Mouse (Mus musculus) midbrain, postnatal 0 days (tissue): ENCODE results near the gene Prkar2a. TPM values are rescaled to one million over a fixed set of nuclear protein-coding genes. Genes with fewer than 3 reads are reported as not detected.
A peak's percentile ranks its signal among the peaks of the same experiment; 100 is the strongest.

Source experiments
- ATAC-seq: fragments of 200-750 bp; cut with Nextera tagmentation; 2 replicates; pipeline ENCODE4 v1.8.0; 2017; ENCODE audit warnings: moderate number of reproducible peaks, mild to moderate bottlenecking, moderate TSS enrichment, moderate library complexity; ENCODE audit not compliant: low FRiP score
- DNase-seq: peaks from one replicate; pipeline ENCODE4 v3.0.0-alpha.2; 2015; ENCODE audit warnings: low spot score
- H3K27ac ChIP-seq: fragments of 300-500 bp; sonication (generic); 2 replicates; pipeline ENCODE4 v1.5.1; 2014; ENCODE audit warnings: low read depth, mild to moderate bottlenecking, low read length, mixed read lengths
- H3K27me3 ChIP-seq: fragments of 300-500 bp; sonication (generic); 2 replicates; pipeline ENCODE4 v1.6.1; 2014; ENCODE audit warnings: low read length, control low read depth, mixed read lengths; ENCODE audit not compliant: insufficient read depth
- H3K36me3 ChIP-seq: fragments of 300-500 bp; sonication (generic); 2 replicates; pipeline ENCODE4 v1.6.1; 2014; ENCODE audit warnings: low read length, control low read depth, mixed read lengths; ENCODE audit not compliant: insufficient read depth
- H3K4me1 ChIP-seq: fragments of 300-500 bp; sonication (generic); 2 replicates; pipeline ENCODE4 v1.6.1; 2014; ENCODE audit warnings: mild to moderate bottlenecking, control low read depth, antibody characterized with exemption, low read length, mixed read lengths; ENCODE audit not compliant: insufficient read depth
- H3K4me2 ChIP-seq: fragments of 300-500 bp; sonication (generic); 2 replicates; pipeline ENCODE4 v1.6.1; 2014; ENCODE audit warnings: low read depth, mild to moderate bottlenecking, low read length, mixed read lengths; ENCODE audit not compliant: poor library complexity, severe bottlenecking
- H3K4me3 ChIP-seq: fragments of 300-500 bp; sonication (generic); 2 replicates; pipeline ENCODE4 v1.5.1; 2014; ENCODE audit warnings: low read depth, mild to moderate bottlenecking, low read length, moderate library complexity
- H3K9ac ChIP-seq: fragments of 300-500 bp; sonication (generic); replicated peaks from 2 replicates; pipeline ENCODE4 v1.6.1; 2014; ENCODE audit warnings: mild to moderate bottlenecking, low read length, moderate library complexity, mixed read lengths; ENCODE audit not compliant: poor library complexity, severe bottlenecking
- H3K9me3 ChIP-seq: fragments of 300-500 bp; sonication (generic); 2 replicates; pipeline ENCODE4 v1.6.1; 2016; ENCODE audit warnings: low read length, control low read depth
- CTCF ChIP-seq: IDR thresholded peaks from 2 replicates; pipeline ENCODE4 v1.5.1; 2016; ENCODE audit warnings: antibody characterized with exemption, mild to moderate bottlenecking
- WGBS: fragments of 180-500 bp; shearing (Covaris S2); extraction: QIAGEN DNeasy Blood & Tissue Kit; methylation state at CpG from one replicate; pipeline ENCODE4 v1.1.7; 2014; 5-methylcytosine and 5-hydroxymethylcytosine counted together
- microRNA-seq: library from miRNA; unstranded; fragments of <30 nt; microRNA quantifications from one replicate; pipeline ENCODE4, GENCODE M21; 2016; ENCODE audit warnings: borderline number of aligned reads
- polyA plus RNA-seq: library from polyadenylated mRNA; unstranded; fragments of >200 nt; fragmentation: Nextera tagmentation; extraction: Ambion mirVana; gene quantifications from 2 replicates; pipeline ENCODE4 v1.2.1, GENCODE M21; 2015
- total RNA-seq: library from RNA; depleted of rRNA; stranded (reverse); fragments of >200 nt; gene quantifications from 2 replicates; pipeline ENCODE4 v1.2.3, GENCODE M21; 2014; rRNA removed

The Prkar2a gene
- total and polyA plus RNA-seq, 2 experiments from 2014 or later, result 49.7 to 107 TPM

DNA sequence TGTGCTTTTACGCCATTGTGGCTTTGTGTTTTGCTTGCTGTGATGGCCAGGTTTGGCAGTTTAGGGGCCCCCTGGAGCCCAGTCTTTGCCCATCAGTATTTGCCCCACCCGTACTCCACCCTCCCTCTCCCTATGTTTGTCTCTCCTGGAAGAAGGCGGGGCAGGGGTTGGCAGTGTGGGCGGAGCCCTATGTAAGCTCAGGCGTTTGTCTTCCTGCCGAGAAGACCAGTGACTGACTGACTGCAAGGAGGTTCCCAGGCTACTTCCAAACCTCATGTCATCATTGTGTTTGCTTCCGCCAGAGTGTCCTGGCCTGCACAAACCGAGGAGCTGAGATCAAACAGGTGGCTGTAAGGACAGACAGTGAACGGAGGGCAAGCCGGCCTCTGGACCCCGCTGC is 106.6 kb downstream of the Prkar2a start:
- Histone ChIP-seq H3K4me2 (no peak overlapping the region), H3K27me3 (no peaks in the 10 kb centered on the region), H3K9ac (no peak overlapping the region), H3K9me3 (no peaks in the 10 kb centered on the region), H3K36me3 (peaks cover 34% of the 10 kb centered on the region), H3K4me3 (no peak overlapping the region), H3K27ac (no peak overlapping the region), H3K4me1 (peaks cover 8% of the 10 kb centered on the region)
- no peak for ATAC-seq
- 33% methylated on average over 11 of the region's 11 CpGs for WGBS
- DNase-seq, result no peak
- TF ChIP-seq CTCF, result no peak

DNA sequence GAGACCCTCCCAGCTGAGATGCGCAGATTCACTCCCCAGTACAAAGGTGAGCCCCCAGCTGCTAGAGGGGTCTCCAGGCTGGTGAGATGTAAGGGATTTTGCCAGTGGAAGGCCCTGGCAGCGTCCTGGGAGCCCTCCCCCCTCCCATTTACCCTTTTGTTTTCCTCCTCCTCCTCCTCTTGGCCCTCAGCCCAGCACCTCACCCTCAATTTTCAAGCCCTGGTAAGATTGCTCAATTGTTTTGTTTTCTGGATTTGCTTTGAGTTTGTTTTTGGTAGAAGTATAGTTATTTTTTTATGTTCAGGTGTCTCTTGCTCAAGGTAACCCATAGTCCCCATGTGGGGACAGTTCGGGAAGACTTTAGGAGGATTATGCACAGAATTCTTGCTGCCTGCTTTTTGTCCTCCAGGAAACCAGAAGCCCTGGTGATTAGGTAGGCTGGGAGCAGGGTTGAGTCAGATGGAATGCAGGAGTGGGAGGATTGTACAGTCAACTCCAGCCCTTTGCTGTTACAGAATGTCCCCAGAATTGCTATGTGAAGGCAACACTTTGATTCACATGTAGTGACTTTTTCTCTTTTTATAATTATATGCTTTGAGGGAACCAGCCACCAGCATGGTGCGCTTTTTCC is 107.4 kb downstream of the Prkar2a start:
- no peak for TF ChIP-seq CTCF
- Histone ChIP-seq H3K4me3 (no peak overlapping the region), H3K9me3 (no peaks in the 10 kb centered on the region), H3K27ac (no peak overlapping the region), H3K4me1 (peaks cover 8% of the 10 kb centered on the region), H3K36me3 (peaks cover 38% of the 10 kb centered on the region), H3K27me3 (no peaks in the 10 kb centered on the region), H3K4me2 (no peak overlapping the region), H3K9ac (no peak overlapping the region)
- WGBS, result 55% methylated on average over 4 of the region's 4 CpGs
- no peak for DNase-seq
- no peak for ATAC-seq

- Histone ChIP-seq H3K4me2 (no peak overlapping the region), H3K4me1 (no peaks in the 10 kb centered on the region; the same call in 1 of the 2 replicates), H3K36me3 (peaks cover 43% of the 10 kb centered on the region), H3K27me3 (no peaks in the 10 kb centered on the region), H3K4me3 (no peak overlapping the region), H3K27ac (no peak overlapping the region), H3K9me3 (no peaks in the 10 kb centered on the region), H3K9ac (no peak overlapping the region)
- ATAC-seq (no peak), DNase-seq (no peak)
- TF ChIP-seq CTCF, result no peak
- 82% methylated on average over 7 of the region's 7 CpGs for WGBS
These were observed 108.4 kb downstream of the Prkar2a start for GRCm38 (mm10) chr9:108797477-108797876.

DNA sequence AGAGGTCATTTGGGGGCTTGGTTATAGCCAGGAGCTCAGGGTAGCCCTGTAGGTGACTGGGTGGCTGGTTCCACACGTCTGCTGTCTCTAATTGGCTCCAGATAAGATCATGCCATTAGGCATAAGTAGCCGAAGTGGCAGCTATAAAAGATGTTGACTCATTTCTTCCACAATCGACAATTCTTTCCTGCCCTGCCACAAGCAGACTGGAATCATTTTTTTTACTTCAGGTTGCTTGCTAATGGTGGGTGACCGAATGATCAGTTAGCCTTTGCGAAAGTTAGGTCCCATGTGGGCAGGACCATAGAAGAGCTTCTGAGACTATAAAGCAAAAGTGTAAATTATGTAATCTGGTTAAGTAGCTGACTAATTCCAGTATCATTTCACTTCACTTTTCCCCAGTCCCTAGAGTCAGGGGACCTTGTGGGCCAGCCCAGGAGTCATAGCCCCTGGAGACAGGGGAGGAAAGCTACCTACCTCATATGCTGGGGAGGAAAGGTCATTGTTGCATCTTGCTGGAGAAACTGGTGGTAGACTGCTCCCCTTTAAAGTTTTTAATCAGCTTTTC is 109.5 kb downstream of the Prkar2a start:
- Histone ChIP-seq H3K27me3 (no peaks in the 10 kb centered on the region), H3K9ac (no peak overlapping the region), H3K27ac (no peak overlapping the region), H3K4me1 (no peaks in the 10 kb centered on the region), H3K4me3 (no peak overlapping the region), H3K36me3 (peaks cover 43% of the 10 kb centered on the region), H3K4me2 (no peak overlapping the region), H3K9me3 (no peaks in the 10 kb centered on the region)
- DNase-seq (no peak), ATAC-seq (no peak)
- 87% methylated on average over 5 of the region's 5 CpGs for WGBS
- no peak for TF ChIP-seq CTCF

DNA sequence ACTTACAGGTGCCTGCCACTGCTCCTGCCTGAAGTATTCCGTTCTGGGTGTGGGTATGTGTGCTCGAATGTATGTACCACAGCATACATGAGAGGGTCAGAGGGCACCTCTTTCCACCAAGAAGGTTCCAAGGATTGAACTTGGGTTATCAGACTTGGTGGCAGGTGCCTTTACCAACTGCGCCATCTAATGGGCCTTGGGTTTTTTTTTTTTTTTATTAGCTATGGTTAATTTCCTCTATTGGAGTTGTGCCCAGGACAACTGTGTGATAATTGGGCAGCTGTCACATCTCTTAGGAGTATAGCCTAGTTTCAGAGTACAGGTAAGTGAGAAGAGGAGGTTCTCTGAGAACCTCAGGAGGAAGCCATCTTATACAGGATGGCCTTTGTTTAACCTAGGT is 110.5 kb downstream of the Prkar2a start:
- no peaks in the 10 kb centered on the region for H3K4me1 ChIP-seq
- peaks cover 48% of the 10 kb centered on the region for H3K36me3 ChIP-seq
- WGBS, result 89% methylated on average over 3 of the region's 3 CpGs
- no peak overlapping the region for H3K27ac ChIP-seq
- H3K4me3 ChIP-seq, result no peak overlapping the region
- no peak overlapping the region for H3K9ac ChIP-seq
- no peak overlapping the region for H3K4me2 ChIP-seq
- ATAC-seq, result no peak
- no peak for TF ChIP-seq CTCF
- peak; percentile 40 for DNase-seq
- no peaks in the 10 kb centered on the region for H3K27me3 ChIP-seq
- H3K9me3 ChIP-seq, result no peaks in the 10 kb centered on the region

Small RNAs within 50 kb of the gene (microRNA-seq; reads per million reads assigned to microRNA genes)
- not detected for gene Gm26298

Other genes starting within 250 kb of the Prkar2a start
- 37.3 and 39.8 TPM in 2 replicates for gene Ccdc71, start 228.8 kb upstream of the Prkar2a start, total RNA-seq
- 56.8 and 61.2 TPM in 2 replicates for gene Ccdc71, start 228.8 kb upstream of the Prkar2a start, polyA plus RNA-seq
- gene Klhdc8b, start 227.7 kb upstream of the Prkar2a start, total RNA-seq, result 82.4 and 86.3 TPM in 2 replicates
- gene Klhdc8b, start 227.7 kb upstream of the Prkar2a start, polyA plus RNA-seq, result 56.1 and 59.2 TPM in 2 replicates
- gene Lamb2, start 209.6 kb upstream of the Prkar2a start, total RNA-seq, result 56.5 and 169 TPM in 2 replicates
- gene Lamb2, start 209.6 kb upstream of the Prkar2a start, polyA plus RNA-seq, result 15.8 and 18.5 TPM in 2 replicates
- 86.5 and 113 TPM in 2 replicates for gene Usp19, start 198.7 kb upstream of the Prkar2a start, total RNA-seq
- gene Usp19, start 198.7 kb upstream of the Prkar2a start, polyA plus RNA-seq, result 48.2 and 50.7 TPM in 2 replicates
- gene Qars, start 181.6 kb upstream of the Prkar2a start, total RNA-seq, result 107 and 146 TPM in 2 replicates
- gene Qars, start 181.6 kb upstream of the Prkar2a start, polyA plus RNA-seq, result 62.0 and 62.6 TPM in 2 replicates
- 240 and 284 TPM in 2 replicates for gene Qrich1, start 172.5 kb upstream of the Prkar2a start, total RNA-seq
- 103 and 109 TPM in 2 replicates for gene Qrich1, start 172.5 kb upstream of the Prkar2a start, polyA plus RNA-seq
- 81.3 and 81.7 TPM in 2 replicates for gene Impdh2, start 129.0 kb upstream of the Prkar2a start, total RNA-seq
- 93.7 and 96.6 TPM in 2 replicates for gene Impdh2, start 129.0 kb upstream of the Prkar2a start, polyA plus RNA-seq
- 56.9 and 62.9 TPM in 2 replicates for gene Ndufaf3, start 121.9 kb upstream of the Prkar2a start, total RNA-seq
- gene Ndufaf3, start 121.9 kb upstream of the Prkar2a start, polyA plus RNA-seq, result 93.1 and 93.8 TPM in 2 replicates
- 98.3 and 119 TPM in 2 replicates for gene Dalrd3, start 119.4 kb upstream of the Prkar2a start, total RNA-seq
- 310 and 313 TPM in 2 replicates for gene Dalrd3, start 119.4 kb upstream of the Prkar2a start, polyA plus RNA-seq
- gene Wdr6, start 110.6 kb upstream of the Prkar2a start, total RNA-seq, result 610 and 628 TPM in 2 replicates
- gene Wdr6, start 110.6 kb upstream of the Prkar2a start, polyA plus RNA-seq, result 378 and 391 TPM in 2 replicates
- gene P4htm, start 91.6 kb upstream of the Prkar2a start, total RNA-seq, result 51.7 and 65.8 TPM in 2 replicates
- 48.7 and 53.5 TPM in 2 replicates for gene P4htm, start 91.6 kb upstream of the Prkar2a start, polyA plus RNA-seq
- 43.1 and 61.9 TPM in 2 replicates for gene Arih2, start 39.9 kb upstream of the Prkar2a start, total RNA-seq
- gene Arih2, start 39.9 kb upstream of the Prkar2a start, polyA plus RNA-seq, result 36.7 and 37.3 TPM in 2 replicates
- 32.5 and 50.8 TPM in 2 replicates for gene Slc25a20, start 27.2 kb upstream of the Prkar2a start, total RNA-seq
- gene Slc25a20, start 27.2 kb upstream of the Prkar2a start, polyA plus RNA-seq, result 44.4 and 45.4 TPM in 2 replicates
- gene Ip6k2, start 94.5 kb downstream of the Prkar2a start, total RNA-seq, result 126 and 138 TPM in 2 replicates
- gene Ip6k2, start 94.5 kb downstream of the Prkar2a start, polyA plus RNA-seq, result 228 and 230 TPM in 2 replicates
- 30.1 and 83.4 TPM in 2 replicates for gene Nckipsd, start 119.1 kb downstream of the Prkar2a start, total RNA-seq
- gene Nckipsd, start 119.1 kb downstream of the Prkar2a start, polyA plus RNA-seq, result 25.7 and 32.5 TPM in 2 replicates
- gene Celsr3, start 137.0 kb downstream of the Prkar2a start, total RNA-seq, result 61.7 and 76.3 TPM in 2 replicates
- 7.2 and 7.4 TPM in 2 replicates for gene Celsr3, start 137.0 kb downstream of the Prkar2a start, polyA plus RNA-seq
- gene Slc26a6, start 164.0 kb downstream of the Prkar2a start, total RNA-seq, result 18.0 and 20.2 TPM in 2 replicates
- 23.8 and 24.6 TPM in 2 replicates for gene Slc26a6, start 164.0 kb downstream of the Prkar2a start, polyA plus RNA-seq
- gene Tmem89, start 225.3 kb downstream of the Prkar2a start, total RNA-seq, result 0.88 and 1.6 TPM in 2 replicates
- gene Tmem89, start 225.3 kb downstream of the Prkar2a start, polyA plus RNA-seq, result 0.18 and 0.21 TPM in 2 replicates
- 407 and 456 TPM in 2 replicates for gene Uqcrc1, start 247.3 kb downstream of the Prkar2a start, total RNA-seq
- 522 and 562 TPM in 2 replicates for gene Uqcrc1, start 247.3 kb downstream of the Prkar2a start, polyA plus RNA-seq